Mouse (Mus musculus): Measurements from ENCODE around the gene Dusp28. TPM values are rescaled to one million over a fixed set of nuclear protein-coding genes. Genes with fewer than 3 reads are reported as not detected.
"Not testable (repeated sequence)": the region's sequence is repeated elsewhere in the genome, so short reads cannot be mapped to it uniquely, and the experiment has no call there.

Dusp28 gene
- polyA plus RNA-seq, 1 experiment from 2014 or later = 8.9 TPM

DNA sequence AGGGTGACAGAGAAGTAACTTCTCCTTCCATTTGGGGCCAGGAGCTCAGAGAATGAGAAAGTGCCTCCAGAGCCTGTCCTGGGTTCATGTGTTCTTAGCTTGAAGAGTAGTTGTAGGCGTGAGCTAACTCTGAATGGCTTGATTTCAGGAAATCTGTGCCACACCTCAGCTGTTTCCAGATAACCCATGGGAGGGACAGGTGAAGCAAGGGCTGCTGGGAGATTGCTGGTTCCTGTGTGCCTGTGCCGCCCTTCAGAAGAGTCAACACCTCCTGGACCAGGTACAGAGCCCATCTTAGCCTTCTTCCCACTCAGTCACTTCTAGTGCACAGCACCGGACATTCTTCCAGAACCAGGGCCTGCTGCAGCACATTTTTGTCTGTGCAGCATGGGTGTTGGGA is 31.0 kb downstream of the Dusp28 start:
- no peak for TF ChIP-seq CTCF (IDR thresholded peaks at IDR 0.05)
- ATAC-seq (no peak), DNase-seq (ENCODE audit: low read depth, low spot score) (no peak)
- no peaks in the 10 kb centered on the region for H3K27me3 ChIP-seq
- ChIA-PET CTCF (interaction anchor here (1.2 kb wide), 1 partner anchor 30 kb away, joined by 3 read pairs; no protein-coding TSS in a partner anchor), POLR2A (interaction anchor here (0.8 to 0.9 kb wide), 2 partner anchors 12 to 31 kb away, joined by 3 read pairs; partner anchors contain the start of gene Dusp28)
- in situ Hi-C loops (cut with MboI; ENCODE audit: low pct_unique_long_range_greater_than_20kb) = no loop called here

- ATAC-seq (no peak), DNase-seq (ENCODE audit: low read depth, low spot score) (no peak)
- no peak for TF ChIP-seq CTCF (IDR thresholded peaks at IDR 0.05)
- in situ Hi-C loops (cut with MboI; ENCODE audit: low pct_unique_long_range_greater_than_20kb) = no loop called here
- CTCF ChIA-PET = interaction anchor here (1.3 kb wide), 1 partner anchor 10 kb away, joined by 3 read pairs; no protein-coding TSS in a partner anchor
- POLR2A ChIA-PET = no interaction called here
- no peaks in the 10 kb centered on the region for H3K27me3 ChIP-seq
These were observed 33.0 kb downstream of the Dusp28 start for GRCm38 (mm10) chr1:92939746-92940145.

DNA sequence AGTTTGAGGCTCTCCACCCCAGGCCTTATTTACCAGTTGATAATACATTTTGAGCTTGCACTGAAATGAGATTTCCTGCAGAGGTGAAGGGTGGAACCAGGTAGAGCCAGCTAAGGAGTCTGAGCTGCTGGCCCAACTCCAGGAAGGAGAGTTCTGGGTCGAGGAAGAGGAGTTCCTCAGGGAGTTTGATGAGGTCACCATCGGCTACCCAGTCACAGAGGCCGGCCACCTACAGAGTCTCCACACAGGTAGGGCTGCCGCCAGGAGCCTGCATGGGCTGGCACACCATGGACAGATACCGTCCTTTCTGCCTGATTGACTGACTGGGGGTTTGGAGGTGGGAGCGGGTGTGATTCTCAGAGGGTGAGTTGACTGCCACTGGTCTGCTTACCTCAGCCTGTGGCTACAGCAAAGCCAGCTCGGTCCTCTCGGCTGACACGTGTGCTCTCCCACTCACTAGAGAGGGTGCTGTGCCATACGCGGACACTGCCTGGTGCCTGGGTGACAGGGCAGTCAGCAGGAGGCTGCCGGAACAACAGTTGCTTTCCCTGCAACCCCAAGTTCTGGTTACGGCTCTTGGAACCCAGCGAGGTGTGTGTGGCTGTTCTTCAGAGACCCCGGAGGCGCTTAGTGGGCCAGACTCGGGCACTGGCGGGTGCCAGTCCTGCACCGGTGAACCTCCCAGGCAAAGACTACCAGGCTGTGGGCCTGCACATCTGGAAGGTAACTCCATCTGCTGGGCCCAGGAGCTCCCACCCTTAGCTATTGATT is 36.6 kb downstream of the Dusp28 start:
- CTCF ChIA-PET = no interaction called here
- in situ Hi-C loops (cut with MboI; ENCODE audit: low pct_unique_long_range_greater_than_20kb) = no loop called here
- ATAC-seq (no peak), DNase-seq (ENCODE audit: low read depth, low spot score) (no peak)
- POLR2A ChIA-PET = no interaction called here
- H3K27me3 ChIP-seq = no peaks in the 10 kb centered on the region
- no peak for TF ChIP-seq CTCF (IDR thresholded peaks at IDR 0.05)

GRCm38 (mm10) chr1:92947966-92948365 is 41.2 kb downstream of the Dusp28 start:
- no peak for TF ChIP-seq CTCF (IDR thresholded peaks at IDR 0.05)
- POLR2A ChIA-PET = no interaction called here
- CTCF ChIA-PET = no interaction called here
- no peaks in the 10 kb centered on the region for H3K27me3 ChIP-seq
- DNase-seq (ENCODE audit: low read depth, low spot score) (no peak), ATAC-seq (no peak)
- in situ Hi-C loops (cut with MboI; ENCODE audit: low pct_unique_long_range_greater_than_20kb) = no loop called here

GRCm38 (mm10) chr1:92949426-92949825 is 42.6 kb downstream of the Dusp28 start:
- ATAC-seq (no peak), DNase-seq (ENCODE audit: low read depth, low spot score) (no peak)
- in situ Hi-C loops (cut with MboI; ENCODE audit: low pct_unique_long_range_greater_than_20kb) = no loop called here

DNA sequence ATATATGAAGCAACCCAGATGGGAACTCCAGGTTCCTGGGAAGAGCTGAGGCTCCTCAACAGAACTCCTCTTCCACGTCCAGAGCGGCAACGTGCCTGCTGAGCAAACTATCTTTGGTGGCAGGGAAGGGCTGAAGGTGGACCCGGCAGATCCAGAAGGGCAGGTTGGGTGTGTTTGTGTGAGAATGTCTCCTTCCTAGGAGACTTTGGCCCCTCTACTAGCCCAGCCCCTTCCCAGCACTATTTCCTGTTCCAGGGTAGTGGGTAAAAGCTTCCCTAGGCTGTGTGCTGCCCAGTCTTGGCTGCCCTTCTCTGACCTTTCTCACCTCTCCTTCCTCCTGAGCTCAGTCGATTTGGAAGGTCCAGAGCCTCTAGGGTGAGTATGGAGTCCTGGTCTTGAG is 43.8 kb downstream of the Dusp28 start, which contains the start of gene Gpr35:
Gene Gpr35, plus strand, starts transcription at position 259 of the 400 bp plus-strand sequence.
- H3K27me3 ChIP-seq = no peaks in the 10 kb centered on the region
- no peak for TF ChIP-seq CTCF (IDR thresholded peaks at IDR 0.05)
- ATAC-seq (no peak), DNase-seq (ENCODE audit: low read depth, low spot score) (no peak)
- ChIA-PET POLR2A (no interaction called here), CTCF (no interaction called here)
- in situ Hi-C loops (cut with MboI; ENCODE audit: low pct_unique_long_range_greater_than_20kb) = no loop called here

More at GRCm38 (mm10) chr1:92949426-92949825, 42.6 kb downstream of the Dusp28 start:
- H3K27me3 ChIP-seq = no peaks in the 10 kb centered on the region
- no peak for TF ChIP-seq CTCF (IDR thresholded peaks at IDR 0.05)
- ChIA-PET POLR2A (interaction anchor here (0.8 kb wide), 1 partner anchor 11 kb away, joined by 3 read pairs; no protein-coding TSS in a partner anchor), CTCF (interaction anchor here (1.1 kb wide), 1 partner anchor 9 kb away, joined by 3 read pairs; no protein-coding TSS in a partner anchor)

GRCm38 (mm10) chr1:92953641-92954040 is 46.9 kb downstream of the Dusp28 start:
- peaks cover 5% of the 10 kb centered on the region for H3K27me3 ChIP-seq
- TF ChIP-seq CTCF (IDR thresholded peaks at IDR 0.05) = no peak
- DNase-seq (ENCODE audit: low read depth, low spot score) (no peak), ATAC-seq (no peak)
- in situ Hi-C loops (cut with MboI; ENCODE audit: low pct_unique_long_range_greater_than_20kb) = no loop called here
- POLR2A ChIA-PET = no interaction called here
- CTCF ChIA-PET = interaction anchor here (1.3 kb wide), 1 partner anchor 11 kb away, joined by 3 read pairs; no protein-coding TSS in a partner anchor

DNA sequence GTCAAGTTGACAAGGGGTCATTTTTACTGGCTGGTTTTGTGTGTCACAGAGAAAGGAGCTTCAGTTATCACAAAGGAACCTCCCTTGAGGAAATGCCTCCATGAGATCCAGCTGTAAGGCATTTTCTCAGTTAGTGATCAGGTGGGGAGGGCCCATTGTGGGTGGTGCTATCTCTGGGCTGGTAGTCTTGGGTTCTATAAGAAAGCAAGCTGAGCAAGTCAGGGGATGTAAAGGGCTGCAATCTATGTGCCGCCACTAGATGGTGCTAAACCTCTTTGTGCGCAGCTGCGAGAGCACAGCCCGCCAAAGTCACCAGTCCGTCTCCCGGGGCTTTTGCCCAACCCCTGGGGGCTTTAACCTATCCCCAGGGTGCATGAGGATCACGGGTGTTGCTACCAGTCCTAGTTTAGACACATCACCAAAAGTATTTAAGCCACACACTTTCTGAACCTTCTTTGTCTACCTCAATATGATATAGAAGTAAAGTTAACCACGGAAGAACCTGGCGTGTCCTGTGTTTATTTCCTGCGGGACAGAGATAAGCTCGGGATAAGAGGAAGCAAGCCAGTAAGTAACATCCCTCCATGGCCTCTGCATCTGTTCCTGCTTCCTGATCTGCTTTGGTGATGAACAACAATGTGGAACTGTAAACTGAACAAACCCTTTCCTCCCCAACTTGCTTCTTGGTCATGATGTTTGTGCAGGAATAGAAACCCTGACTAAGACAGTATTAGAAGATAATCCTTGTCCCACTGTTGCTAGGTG is 50.0 kb downstream of the Dusp28 start:
- CTCF ChIA-PET = interaction anchor here (1.5 kb wide), 1 partner anchor 53 kb away, joined by 4 read pairs; no protein-coding TSS in a partner anchor
- in situ Hi-C loops (cut with MboI; ENCODE audit: low pct_unique_long_range_greater_than_20kb); ATAC-seq; POLR2A ChIA-PET; DNase-seq (ENCODE audit: low read depth, low spot score): not testable (repeated sequence)
- peaks cover 10% of the 10 kb centered on the region for H3K27me3 ChIP-seq
- TF ChIP-seq CTCF (IDR thresholded peaks at IDR 0.05) = peak; percentile 84

Other genes starting within 250 kb of the Dusp28 start
- gene Gpc1, start 75.3 kb upstream of the Dusp28 start, polyA plus RNA-seq (2021) = 131 TPM
- 0.45 TPM for gene Ankmy1, start 4.1 kb upstream of the Dusp28 start, polyA plus RNA-seq (2021)
- 62.7 TPM for gene Rnpepl1, start 3.8 kb downstream of the Dusp28 start, polyA plus RNA-seq (2021)
- gene Capn10, start 27.4 kb downstream of the Dusp28 start, polyA plus RNA-seq (2021) = 37.7 TPM
- not detected for gene Gpr35, start 43.9 kb downstream of the Dusp28 start, polyA plus RNA-seq (2021)
- gene Aqp12, start 99.4 kb downstream of the Dusp28 start, polyA plus RNA-seq (2021) = not detected
- not detected for gene Kif1a, start 195.0 kb downstream of the Dusp28 start, polyA plus RNA-seq (2021)
- gene Agxt, start 228.3 kb downstream of the Dusp28 start, polyA plus RNA-seq (2021) = not detected

Measured in Patski (cell line).